Mouse (Mus musculus): ENCODE data around the gene Ifnb1.

The Ifnb1 gene

DNA sequence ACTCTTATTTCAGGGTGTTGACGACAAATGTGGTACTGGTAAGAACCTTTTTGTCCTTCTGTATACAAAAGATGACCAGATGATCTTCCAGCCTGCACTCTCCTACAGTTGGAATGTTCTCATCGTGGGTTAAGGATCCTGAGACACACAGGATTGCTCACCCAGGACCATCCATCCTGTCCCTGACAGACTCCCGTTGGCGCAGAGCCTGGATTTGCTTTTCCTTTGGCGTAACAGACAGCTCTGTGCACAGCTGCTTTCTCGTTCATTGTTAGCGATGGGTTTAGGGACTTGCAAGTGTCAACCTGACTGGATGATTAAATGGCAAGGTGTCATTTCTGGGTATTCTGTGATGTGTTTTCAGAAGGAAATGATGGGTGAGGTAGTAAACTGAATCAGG, 14.1 kb upstream of the Ifnb1 start:
- Histone ChIP-seq H3K4me1 (replicated peaks; ENCODE audit: low read depth, low read length) (no peaks in the 10 kb centered on the region), H3K4me3 (replicated peaks; ENCODE audit: low read length) (no peak overlapping the region), H3K9me3 (ENCODE audit: low read length) (no peaks in the 10 kb centered on the region), H3K36me3 (ENCODE audit: insufficient read depth, low read length) (no peaks in the 10 kb centered on the region), H3K27me3 (ENCODE audit: insufficient read depth, low read length) (no peaks in the 10 kb centered on the region; the same call in 1 of the 2 replicates)
- TF ChIP-seq POU5F1 (IDR thresholded peaks at IDR 0.05; ENCODE audit: borderline replicate concordance, low read length) (no peak), NANOG (IDR thresholded peaks at IDR 0.05; ENCODE audit: borderline replicate concordance, low read length) (no peak), CTCF (conservative IDR thresholded peaks at IDR 0.05; ENCODE audit: low read length) (no peak)

DNA sequence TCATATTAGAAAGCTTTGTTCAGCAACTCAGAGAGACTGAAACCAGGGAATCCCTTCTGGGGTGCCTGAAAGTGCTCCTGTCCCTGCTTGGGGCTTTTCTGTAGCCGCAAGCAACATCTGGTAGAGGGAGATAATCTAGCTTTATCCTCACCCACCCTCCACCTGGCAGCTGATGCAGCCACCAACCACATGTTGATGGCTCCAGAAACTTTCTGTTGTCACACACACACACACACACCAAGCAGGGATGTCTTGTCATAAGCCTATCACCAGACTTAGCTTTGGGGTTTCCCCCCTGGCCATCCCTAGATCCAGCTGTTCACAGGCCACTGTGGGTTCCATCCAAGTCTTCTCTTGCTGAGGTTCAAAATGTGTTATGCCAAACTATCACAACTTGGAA, 13.2 kb upstream of the Ifnb1 start:
- TF ChIP-seq NANOG (IDR thresholded peaks at IDR 0.05; ENCODE audit: borderline replicate concordance, low read length) (no peak), POU5F1 (IDR thresholded peaks at IDR 0.05; ENCODE audit: borderline replicate concordance, low read length) (no peak), CTCF (conservative IDR thresholded peaks at IDR 0.05; ENCODE audit: low read length) (no peak)
- no peaks in the 10 kb centered on the region; the same call in 1 of the 2 replicates for H3K27me3 ChIP-seq (ENCODE audit: insufficient read depth, low read length)

DNA sequence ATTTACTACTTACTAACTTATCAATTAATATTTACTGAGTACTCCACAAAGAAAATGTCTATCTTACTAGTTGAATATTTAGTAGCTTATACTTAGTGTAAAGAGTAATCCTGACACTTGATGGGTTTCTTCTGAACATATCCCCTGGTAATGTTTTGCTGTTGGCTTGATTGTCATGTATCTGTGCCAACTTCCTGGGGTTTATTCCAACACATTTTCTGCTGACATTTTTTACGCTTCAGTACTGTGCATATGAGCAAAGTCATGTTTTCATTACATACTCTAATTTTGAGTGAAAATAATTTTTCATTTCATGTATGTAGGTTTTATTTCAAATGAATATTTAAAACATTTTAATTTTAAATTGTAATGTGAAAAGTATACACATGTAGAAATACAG, 12.3 kb upstream of the Ifnb1 start:
- Histone ChIP-seq H3K4me3 (replicated peaks; ENCODE audit: low read length) (no peak overlapping the region), H3K9me3 (ENCODE audit: low read length) (no peaks in the 10 kb centered on the region), H3K4me1 (replicated peaks; ENCODE audit: low read depth, low read length) (no peaks in the 10 kb centered on the region), H3K27me3 (ENCODE audit: insufficient read depth, low read length) (no peaks in the 10 kb centered on the region; the same call in 1 of the 2 replicates), H3K36me3 (ENCODE audit: insufficient read depth, low read length) (no peaks in the 10 kb centered on the region)
- TF ChIP-seq POU5F1 (IDR thresholded peaks at IDR 0.05; ENCODE audit: borderline replicate concordance, low read length) (no peak), NANOG (IDR thresholded peaks at IDR 0.05; ENCODE audit: borderline replicate concordance, low read length) (no peak), CTCF (conservative IDR thresholded peaks at IDR 0.05; ENCODE audit: low read length) (no peak)

More for the DNA sequence above, 13.2 kb upstream of the Ifnb1 start:
- Histone ChIP-seq H3K9me3 (ENCODE audit: low read length) (no peaks in the 10 kb centered on the region), H3K4me1 (replicated peaks; ENCODE audit: low read depth, low read length) (no peaks in the 10 kb centered on the region), H3K4me3 (replicated peaks; ENCODE audit: low read length) (no peak overlapping the region), H3K36me3 (ENCODE audit: insufficient read depth, low read length) (no peaks in the 10 kb centered on the region)

DNA sequence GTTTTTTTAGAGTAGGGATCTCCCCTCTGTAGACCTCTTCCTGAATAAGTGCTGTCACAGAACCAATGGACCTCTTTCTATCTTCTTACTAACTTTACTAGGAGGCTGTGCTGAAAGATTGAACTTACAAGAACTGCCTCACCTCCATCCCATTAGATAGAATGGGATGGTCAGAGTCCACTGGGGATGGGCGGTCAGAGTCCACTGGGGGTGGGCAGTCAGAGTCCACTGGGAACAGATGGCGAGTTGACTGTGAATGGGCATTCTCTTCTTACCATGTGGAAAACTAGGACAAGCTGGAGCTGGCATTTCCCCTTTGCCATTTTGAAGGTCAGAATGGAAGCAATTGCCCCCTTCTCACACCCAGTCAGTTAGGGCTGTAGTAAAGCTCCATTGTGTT, 10.9 kb upstream of the Ifnb1 start:
- Histone ChIP-seq H3K36me3 (ENCODE audit: insufficient read depth, low read length) (no peaks in the 10 kb centered on the region), H3K27me3 (ENCODE audit: insufficient read depth, low read length) (no peaks in the 10 kb centered on the region), H3K9me3 (ENCODE audit: low read length) (no peaks in the 10 kb centered on the region), H3K4me3 (replicated peaks; ENCODE audit: low read length) (no peak overlapping the region), H3K4me1 (replicated peaks; ENCODE audit: low read depth, low read length) (no peaks in the 10 kb centered on the region)
- TF ChIP-seq CTCF (conservative IDR thresholded peaks at IDR 0.05; ENCODE audit: low read length) (no peak), POU5F1 (IDR thresholded peaks at IDR 0.05; ENCODE audit: borderline replicate concordance, low read length) (no peak), NANOG (IDR thresholded peaks at IDR 0.05; ENCODE audit: borderline replicate concordance, low read length) (no peak)

DNA sequence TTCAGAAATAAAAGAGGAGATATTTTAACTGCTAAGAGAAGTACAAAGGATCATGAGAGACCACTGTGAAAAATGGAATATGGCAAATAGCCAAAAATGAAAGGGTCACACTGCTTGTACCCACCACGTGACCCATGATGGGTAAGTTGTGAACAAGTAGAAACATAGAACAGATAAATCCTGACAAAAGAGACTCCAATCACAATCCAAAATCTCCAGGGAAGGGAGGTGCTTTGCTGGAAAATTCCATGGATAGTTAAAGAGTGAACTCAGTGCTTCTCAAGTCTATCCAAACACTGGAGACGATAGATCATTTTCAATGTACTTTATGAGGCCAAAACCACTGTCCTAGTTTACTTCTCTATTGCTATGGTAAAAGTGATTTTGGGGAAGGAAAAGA, 8.3 kb upstream of the Ifnb1 start:
- Histone ChIP-seq H3K4me1 (replicated peaks; ENCODE audit: low read depth, low read length) (no peaks in the 10 kb centered on the region), H3K27me3 (ENCODE audit: insufficient read depth, low read length) (no peaks in the 10 kb centered on the region), H3K36me3 (ENCODE audit: insufficient read depth, low read length) (no peaks in the 10 kb centered on the region), H3K9me3 (ENCODE audit: low read length) (no peaks in the 10 kb centered on the region), H3K4me3 (replicated peaks; ENCODE audit: low read length) (no peak overlapping the region)
- no peak for TF ChIP-seq POU5F1 (IDR thresholded peaks at IDR 0.05; ENCODE audit: borderline replicate concordance, low read length)
- no peak for TF ChIP-seq CTCF (conservative IDR thresholded peaks at IDR 0.05; ENCODE audit: low read length)
- TF ChIP-seq NANOG (IDR thresholded peaks at IDR 0.05; ENCODE audit: borderline replicate concordance, low read length) = no peak

DNA sequence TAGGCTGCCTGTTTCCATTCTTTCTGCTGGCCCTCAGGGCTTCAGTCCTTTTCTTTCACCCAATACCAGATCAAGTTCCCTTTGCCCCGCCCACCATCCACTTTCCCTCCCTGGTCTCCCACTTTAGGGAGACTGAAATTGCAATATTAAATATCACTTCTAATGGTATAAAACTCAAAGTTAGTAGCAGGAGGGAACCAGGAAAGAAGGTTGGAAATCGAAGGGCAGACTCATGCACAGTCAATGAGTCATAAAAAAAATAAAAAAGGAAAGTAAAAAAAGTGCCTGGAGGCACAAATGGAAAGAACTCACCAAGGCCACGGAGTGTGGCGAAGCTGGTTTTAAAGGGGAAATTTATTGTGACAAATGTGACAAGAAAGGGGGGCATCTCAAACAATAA, 7.7 kb upstream of the Ifnb1 start:
- Histone ChIP-seq H3K4me3 (replicated peaks; ENCODE audit: low read length) (no peak overlapping the region), H3K36me3 (ENCODE audit: insufficient read depth, low read length) (no peaks in the 10 kb centered on the region), H3K9me3 (ENCODE audit: low read length) (no peaks in the 10 kb centered on the region), H3K27me3 (ENCODE audit: insufficient read depth, low read length) (no peaks in the 10 kb centered on the region), H3K4me1 (replicated peaks; ENCODE audit: low read depth, low read length) (no peaks in the 10 kb centered on the region)
- TF ChIP-seq CTCF (conservative IDR thresholded peaks at IDR 0.05; ENCODE audit: low read length) (no peak), NANOG (IDR thresholded peaks at IDR 0.05; ENCODE audit: borderline replicate concordance, low read length) (no peak), POU5F1 (IDR thresholded peaks at IDR 0.05; ENCODE audit: borderline replicate concordance, low read length) (no peak)

DNA sequence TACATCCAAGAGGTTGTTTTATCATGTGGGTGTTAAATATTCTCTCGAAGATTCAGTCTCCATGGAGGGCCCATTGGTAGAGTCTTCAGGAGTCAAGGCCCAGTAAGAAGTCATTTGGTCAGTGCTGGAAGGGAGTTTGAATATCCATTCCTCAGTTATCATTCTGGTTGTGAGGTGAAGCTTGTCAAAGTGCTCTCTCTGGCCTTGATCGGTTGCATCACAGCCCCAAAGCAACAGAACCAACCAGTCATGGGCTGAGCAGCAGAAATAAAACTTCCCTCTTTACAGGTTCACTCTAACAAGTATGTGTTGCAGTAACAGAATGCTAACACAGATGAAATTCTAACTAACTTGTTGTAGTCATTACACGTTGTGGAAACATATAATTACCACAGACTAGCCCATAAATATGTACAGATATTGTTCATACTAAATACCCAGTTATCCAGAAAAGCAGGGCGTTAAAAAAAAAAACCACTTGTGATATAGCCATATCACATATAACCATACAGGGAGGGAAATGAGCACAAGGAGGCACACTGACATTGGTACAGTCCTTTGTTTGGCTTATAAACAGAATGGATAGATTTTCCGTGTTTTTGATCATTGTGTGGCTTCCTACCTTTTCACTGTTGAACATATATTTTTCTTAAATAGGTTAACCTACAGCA, 3.9 kb upstream of the Ifnb1 start:
- Histone ChIP-seq H3K9me3 (ENCODE audit: low read length) (no peaks in the 10 kb centered on the region), H3K4me1 (replicated peaks; ENCODE audit: low read depth, low read length) (no peaks in the 10 kb centered on the region), H3K27me3 (ENCODE audit: insufficient read depth, low read length) (peaks cover 6% of the 10 kb centered on the region; the same call in 1 of the 2 replicates), H3K36me3 (ENCODE audit: insufficient read depth, low read length) (no peaks in the 10 kb centered on the region), H3K4me3 (replicated peaks; ENCODE audit: low read length) (no peak overlapping the region)
- no peak for TF ChIP-seq CTCF (conservative IDR thresholded peaks at IDR 0.05; ENCODE audit: low read length)
- TF ChIP-seq POU5F1 (IDR thresholded peaks at IDR 0.05; ENCODE audit: borderline replicate concordance, low read length) = no peak
- TF ChIP-seq NANOG (IDR thresholded peaks at IDR 0.05; ENCODE audit: borderline replicate concordance, low read length) = no peak

DNA sequence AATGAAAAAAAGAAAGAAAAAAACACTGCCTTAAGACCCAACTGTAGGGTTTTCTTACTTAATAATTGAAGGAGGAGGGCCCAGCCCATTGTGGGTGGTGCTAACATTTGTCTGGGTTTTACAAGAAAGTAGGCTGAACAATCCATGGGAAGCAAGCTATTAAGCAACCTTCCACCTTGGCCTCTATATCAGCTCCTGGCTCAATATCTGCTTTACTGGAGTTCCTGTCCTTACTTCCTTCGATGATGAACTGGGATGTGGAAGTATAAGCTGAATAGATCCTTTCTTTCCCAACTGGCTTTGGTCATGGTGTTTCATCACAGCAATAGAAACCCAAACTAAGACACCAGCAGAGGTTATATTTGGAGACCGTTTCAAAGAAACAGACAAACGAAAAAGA, 2.8 kb upstream of the Ifnb1 start:
- Histone ChIP-seq H3K4me1 (replicated peaks; ENCODE audit: low read depth, low read length) (no peaks in the 10 kb centered on the region), H3K4me3 (replicated peaks; ENCODE audit: low read length) (no peak overlapping the region), H3K36me3 (ENCODE audit: insufficient read depth, low read length) (no peaks in the 10 kb centered on the region), H3K9me3 (ENCODE audit: low read length) (no peaks in the 10 kb centered on the region), H3K27me3 (ENCODE audit: insufficient read depth, low read length) (peaks cover 7% of the 10 kb centered on the region; the same call in 1 of the 2 replicates)
- TF ChIP-seq CTCF (conservative IDR thresholded peaks at IDR 0.05; ENCODE audit: low read length) = no peak
- TF ChIP-seq NANOG (IDR thresholded peaks at IDR 0.05; ENCODE audit: borderline replicate concordance, low read length) = no peak
- TF ChIP-seq POU5F1 (IDR thresholded peaks at IDR 0.05; ENCODE audit: borderline replicate concordance, low read length) = no peak

DNA sequence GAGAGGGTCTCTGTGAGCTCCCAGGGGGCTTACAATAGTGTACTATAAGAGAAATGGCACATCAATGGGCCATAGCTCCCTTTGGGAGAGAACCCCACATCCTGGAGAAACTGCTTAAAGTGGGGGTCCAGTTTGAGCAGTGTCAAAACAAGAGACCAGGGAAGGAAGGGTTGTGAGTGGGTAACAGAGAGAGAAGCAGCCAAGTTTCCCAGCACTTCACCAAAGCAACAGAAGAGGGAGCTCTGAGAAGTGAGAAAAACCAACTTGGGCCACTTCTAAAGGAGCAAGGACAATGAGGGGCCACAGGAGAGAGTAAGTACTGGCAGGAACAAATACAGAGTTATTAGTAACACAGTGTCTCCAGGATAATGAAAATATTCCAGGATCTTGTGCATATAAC, 667 bp upstream of the Ifnb1 start:
- H3K36me3 ChIP-seq (ENCODE audit: insufficient read depth, low read length) = no peaks in the 10 kb centered on the region
- no peak overlapping the region for H3K4me3 ChIP-seq (replicated peaks; ENCODE audit: low read length)
- no peaks in the 10 kb centered on the region for H3K9me3 ChIP-seq (ENCODE audit: low read length)
- H3K4me1 ChIP-seq (replicated peaks; ENCODE audit: low read depth, low read length) = no peaks in the 10 kb centered on the region
- H3K27me3 ChIP-seq (ENCODE audit: insufficient read depth, low read length) = peaks cover 7% of the 10 kb centered on the region; the same call in 1 of the 2 replicates
- peak; percentile 24; the same call in 1 of the 2 replicates for TF ChIP-seq CTCF (conservative IDR thresholded peaks at IDR 0.05; ENCODE audit: low read length)
- TF ChIP-seq NANOG (IDR thresholded peaks at IDR 0.05; ENCODE audit: borderline replicate concordance, low read length) = no peak

Data from E14TG2a.4 (cell line).